Mouse (Mus musculus): Measurements from ENCODE around the gene Fbxo9. TPM values are rescaled to one million over a fixed set of nuclear protein-coding genes. Genes with fewer than 3 reads are reported as not detected.

The Fbxo9 gene
- polyA plus RNA-seq, 1 experiment from 2014 or later = 50.3 TPM

- 2% methylated on average over 43 of the region's 47 CpGs for WGBS
- peak; percentile 100 for TF ChIP-seq CTCF (IDR thresholded peaks at IDR 0.05; ENCODE audit: low read depth)
Measured at GRCm38 (mm10) chr9:78112770-78113537, 4.1 kb upstream of the Fbxo9 start.

GRCm38 (mm10) chr9:78111456-78111855 is 2.6 kb upstream of the Fbxo9 start:
- peaks cover 19% of the 10 kb centered on the region for H3K4me1 ChIP-seq (replicated peaks; ENCODE audit: insufficient read depth, low read length)
- no peak for DNase-seq (ENCODE audit: low spot score)
- no peak overlapping the region for H3K9ac ChIP-seq (ENCODE audit: low read depth, low read length)
- no peaks in the 10 kb centered on the region for H3K9me3 ChIP-seq (replicated peaks; ENCODE audit: low read length)
- no peak overlapping the region for H3K27ac ChIP-seq
- 82% methylated on average over 2 of the region's 2 CpGs for WGBS
- no peaks in the 10 kb centered on the region for H3K27me3 ChIP-seq (ENCODE audit: insufficient read depth, low read length)
- H3K4me2 ChIP-seq (ENCODE audit: low read length) = no peak overlapping the region
- no peak overlapping the region for H3K4me3 ChIP-seq (replicated peaks; ENCODE audit: low read depth, low read length)
- ATAC-seq (replicated peaks; ENCODE audit: low FRiP score, low read depth) = no peak
- no peaks in the 10 kb centered on the region for H3K36me3 ChIP-seq (ENCODE audit: insufficient read depth, low read length)
- no peak for TF ChIP-seq CTCF (IDR thresholded peaks at IDR 0.05; ENCODE audit: low read depth)

More at GRCm38 (mm10) chr9:78112770-78113537, 4.1 kb upstream of the Fbxo9 start:
- H3K9ac ChIP-seq (ENCODE audit: low read depth, low read length) = peak overlapping the region; percentile 93
- H3K4me3 ChIP-seq (replicated peaks; ENCODE audit: low read depth, low read length) = peak overlapping the region; percentile 94
- ATAC-seq (replicated peaks; ENCODE audit: low FRiP score, low read depth) = peak; percentile 85
- peak; percentile 97 for DNase-seq (ENCODE audit: low spot score)
- H3K4me1 ChIP-seq (replicated peaks; ENCODE audit: insufficient read depth, low read length) = peaks cover 11% of the 10 kb centered on the region
- H3K36me3 ChIP-seq (ENCODE audit: insufficient read depth, low read length) = no peaks in the 10 kb centered on the region
- H3K9me3 ChIP-seq (replicated peaks; ENCODE audit: low read length) = no peaks in the 10 kb centered on the region
- H3K4me2 ChIP-seq (ENCODE audit: low read length) = peak overlapping the region; percentile 60
- peak overlapping the region; percentile 94 for H3K27ac ChIP-seq
- H3K27me3 ChIP-seq (ENCODE audit: insufficient read depth, low read length) = no peaks in the 10 kb centered on the region

GRCm38 (mm10) chr9:78109656-78110055 is 791 bp upstream of the Fbxo9 start:
- ATAC-seq (replicated peaks; ENCODE audit: low FRiP score, low read depth) (no peak), DNase-seq (ENCODE audit: low spot score) (no peak)
- H3K27me3 ChIP-seq (ENCODE audit: insufficient read depth, low read length) = no peaks in the 10 kb centered on the region
- H3K4me2 ChIP-seq (ENCODE audit: low read length) = peak overlapping the region; percentile 83
- peak overlapping the region; percentile 85; the same call in 1 of the 2 replicates for H3K4me3 ChIP-seq (replicated peaks; ENCODE audit: low read depth, low read length)
- TF ChIP-seq CTCF (IDR thresholded peaks at IDR 0.05; ENCODE audit: low read depth) = peak; percentile 57
- H3K4me1 ChIP-seq (replicated peaks; ENCODE audit: insufficient read depth, low read length) = peaks cover 18% of the 10 kb centered on the region
- 0 out of 2 replicates have a peak overlapping the region, but pooled peaks have one; percentile 42 for H3K9ac ChIP-seq (ENCODE audit: low read depth, low read length)
- WGBS = 43% methylated on average over 5 of the region's 5 CpGs
- no peak overlapping the region for H3K27ac ChIP-seq
- no peaks in the 10 kb centered on the region for H3K9me3 ChIP-seq (replicated peaks; ENCODE audit: low read length)
- H3K36me3 ChIP-seq (ENCODE audit: insufficient read depth, low read length) = no peaks in the 10 kb centered on the region

DNA sequence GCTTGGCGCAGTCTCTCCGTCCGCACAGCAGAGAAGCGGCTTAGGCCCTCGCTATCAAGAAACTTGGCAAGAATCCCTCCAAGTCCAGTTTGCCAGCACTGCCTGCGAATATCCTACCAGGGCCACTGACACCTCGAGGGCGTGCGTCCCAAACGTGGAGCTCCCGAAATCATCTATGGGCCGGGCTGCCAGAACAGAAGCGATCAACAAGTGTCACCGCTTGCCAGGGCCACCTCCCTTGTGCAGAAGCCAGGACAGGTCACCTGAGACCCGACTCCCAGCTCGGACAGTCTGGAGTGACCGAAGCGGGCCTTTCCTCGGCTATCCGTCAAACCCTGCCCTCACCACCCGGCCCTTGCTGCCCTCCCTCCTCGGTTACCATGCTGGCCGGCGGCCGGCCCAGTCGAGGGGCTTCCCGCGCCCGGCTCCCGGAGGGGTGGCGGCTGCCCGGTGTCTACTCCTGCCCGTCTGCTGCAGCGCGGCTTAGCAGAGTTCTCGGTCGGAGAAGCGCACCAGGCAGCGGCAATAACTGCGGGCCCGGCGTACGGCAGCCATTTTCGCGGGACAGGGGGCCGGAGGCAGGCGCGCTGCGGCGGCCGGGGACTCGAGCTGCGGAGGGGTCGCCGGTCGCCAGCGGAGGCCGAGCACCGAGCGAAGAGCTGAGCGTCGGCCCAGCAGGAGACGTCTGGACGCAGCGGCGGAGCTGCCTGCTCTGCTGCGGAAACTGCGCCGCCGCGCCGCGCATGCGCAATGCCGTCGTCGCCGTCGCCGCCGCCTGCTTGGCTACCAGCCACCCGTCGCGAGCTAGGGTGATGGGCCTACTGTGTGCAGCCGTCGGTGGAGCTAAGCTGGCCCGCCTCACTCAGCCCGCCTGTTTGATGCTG is 711 bp downstream of the Fbxo9 start:
- ATAC-seq (replicated peaks; ENCODE audit: low FRiP score, low read depth) (peak; percentile 67), DNase-seq (ENCODE audit: low spot score) (peak; percentile 82)
- WGBS = under 1% methylated on average over 87 of the region's 88 CpGs
- H3K27ac ChIP-seq = peak overlapping the region; percentile 98
- no peaks in the 10 kb centered on the region for H3K36me3 ChIP-seq (ENCODE audit: insufficient read depth, low read length)
- peak overlapping the region; percentile 85 for H3K4me3 ChIP-seq (replicated peaks; ENCODE audit: low read depth, low read length)
- no peaks in the 10 kb centered on the region for H3K9me3 ChIP-seq (replicated peaks; ENCODE audit: low read length)
- no peaks in the 10 kb centered on the region for H3K27me3 ChIP-seq (ENCODE audit: insufficient read depth, low read length)
- H3K4me1 ChIP-seq (replicated peaks; ENCODE audit: insufficient read depth, low read length) = peaks cover 15% of the 10 kb centered on the region; the same call in 1 of the 2 replicates
- peak overlapping the region; percentile 92 for H3K9ac ChIP-seq (ENCODE audit: low read depth, low read length)
- H3K4me2 ChIP-seq (ENCODE audit: low read length) = peak overlapping the region; percentile 83
- no peak for TF ChIP-seq CTCF (IDR thresholded peaks at IDR 0.05; ENCODE audit: low read depth)

DNA sequence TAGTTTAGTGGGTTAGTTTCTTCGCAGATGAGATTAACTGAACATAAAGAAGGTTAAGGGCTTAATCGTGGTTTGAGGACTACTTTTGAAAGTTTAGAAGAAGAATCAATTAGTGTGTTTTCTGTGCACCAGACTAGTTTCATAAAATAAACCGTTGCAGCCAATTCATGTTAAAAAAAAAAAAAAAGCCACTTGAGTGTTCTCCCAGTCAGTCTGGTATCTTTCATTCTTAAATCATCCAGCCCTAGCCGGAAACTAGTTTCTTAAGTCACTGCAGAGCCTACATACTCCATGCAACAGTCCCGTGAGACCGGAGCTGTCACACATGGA is 1.3 kb downstream of the Fbxo9 start:
- WGBS = 14% methylated on average over 6 of the region's 6 CpGs
- no peak for TF ChIP-seq CTCF (IDR thresholded peaks at IDR 0.05; ENCODE audit: low read depth)
- 0 out of 2 replicates have a peak, but pooled peaks have one; percentile 26 for ATAC-seq (replicated peaks; ENCODE audit: low FRiP score, low read depth)
- peak overlapping the region; percentile 85 for H3K4me3 ChIP-seq (replicated peaks; ENCODE audit: low read depth, low read length)
- H3K4me1 ChIP-seq (replicated peaks; ENCODE audit: insufficient read depth, low read length) = peaks cover 15% of the 10 kb centered on the region; the same call in 1 of the 2 replicates
- no peaks in the 10 kb centered on the region for H3K36me3 ChIP-seq (ENCODE audit: insufficient read depth, low read length)
- H3K9me3 ChIP-seq (replicated peaks; ENCODE audit: low read length) = no peaks in the 10 kb centered on the region
- peak overlapping the region; percentile 98 for H3K27ac ChIP-seq
- no peaks in the 10 kb centered on the region for H3K27me3 ChIP-seq (ENCODE audit: insufficient read depth, low read length)
- H3K9ac ChIP-seq (ENCODE audit: low read depth, low read length) = peak overlapping the region; percentile 92
- peak overlapping the region; percentile 83 for H3K4me2 ChIP-seq (ENCODE audit: low read length)
- no peak for DNase-seq (ENCODE audit: low spot score)

DNA sequence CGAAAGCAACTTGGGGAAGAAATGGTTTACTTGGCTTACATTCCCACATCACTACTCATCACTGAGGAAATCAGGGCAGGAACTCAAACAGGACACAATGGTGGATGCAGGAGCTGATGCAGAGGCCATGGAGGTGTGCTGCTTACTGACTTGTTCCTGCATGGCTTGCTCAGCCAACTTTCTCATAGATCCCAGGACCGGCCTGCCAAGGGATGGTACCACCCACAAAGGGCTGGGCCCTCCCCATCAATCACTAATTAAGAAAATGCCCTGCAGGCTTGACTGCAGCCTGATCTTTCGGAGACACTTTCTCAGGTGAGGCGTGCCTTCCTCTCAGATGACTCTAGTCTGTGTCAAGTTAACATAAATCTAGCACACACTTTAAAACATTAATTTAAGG is 2.0 kb downstream of the Fbxo9 start:
- DNase-seq (ENCODE audit: low spot score) (no peak), ATAC-seq (replicated peaks; ENCODE audit: low FRiP score, low read depth) (no peak)
- 59% methylated on average over 4 of the region's 4 CpGs for WGBS
- Histone ChIP-seq H3K4me2 (ENCODE audit: low read length) (peak overlapping the region; percentile 83), H3K9ac (ENCODE audit: low read depth, low read length) (no peak overlapping the region), H3K27ac (no peak overlapping the region), H3K36me3 (ENCODE audit: insufficient read depth, low read length) (no peaks in the 10 kb centered on the region), H3K27me3 (ENCODE audit: insufficient read depth, low read length) (no peaks in the 10 kb centered on the region), H3K4me3 (replicated peaks; ENCODE audit: low read depth, low read length) (no peak overlapping the region), H3K9me3 (replicated peaks; ENCODE audit: low read length) (no peaks in the 10 kb centered on the region), H3K4me1 (replicated peaks; ENCODE audit: insufficient read depth, low read length) (peaks cover 15% of the 10 kb centered on the region; the same call in 1 of the 2 replicates)
- TF ChIP-seq CTCF (IDR thresholded peaks at IDR 0.05; ENCODE audit: low read depth) = no peak
